Mouse (Mus musculus) G1E (cell line): ENCODE results near the gene Ctdspl.

ENCODE experiments used
- CTCF ChIP-seq: IDR thresholded peaks from 2 replicates; pipeline ENCODE4 v1.5.1; 2012; ENCODE audit warnings: low read depth, low read length, inconsistent platforms, mixed read lengths
- GATA1 ChIP-seq: IDR thresholded peaks from 2 replicates; pipeline ENCODE4 v1.6.1; 2012; ENCODE audit warnings: borderline replicate concordance, low read length, inconsistent platforms, mixed read lengths
- POLR2AphosphoS5 ChIP-seq: IDR thresholded peaks from 2 replicates; pipeline ENCODE4 v1.6.1; 2012; ENCODE audit warnings: low read depth, low read length, inconsistent platforms; ENCODE audit not compliant: insufficient replicate concordance
- TAL1 ChIP-seq: conservative IDR thresholded peaks from 2 replicates; pipeline ENCODE4 v1.6.1; 2012; ENCODE audit warnings: low read depth, low read length, inconsistent platforms, mixed read lengths

DNA sequence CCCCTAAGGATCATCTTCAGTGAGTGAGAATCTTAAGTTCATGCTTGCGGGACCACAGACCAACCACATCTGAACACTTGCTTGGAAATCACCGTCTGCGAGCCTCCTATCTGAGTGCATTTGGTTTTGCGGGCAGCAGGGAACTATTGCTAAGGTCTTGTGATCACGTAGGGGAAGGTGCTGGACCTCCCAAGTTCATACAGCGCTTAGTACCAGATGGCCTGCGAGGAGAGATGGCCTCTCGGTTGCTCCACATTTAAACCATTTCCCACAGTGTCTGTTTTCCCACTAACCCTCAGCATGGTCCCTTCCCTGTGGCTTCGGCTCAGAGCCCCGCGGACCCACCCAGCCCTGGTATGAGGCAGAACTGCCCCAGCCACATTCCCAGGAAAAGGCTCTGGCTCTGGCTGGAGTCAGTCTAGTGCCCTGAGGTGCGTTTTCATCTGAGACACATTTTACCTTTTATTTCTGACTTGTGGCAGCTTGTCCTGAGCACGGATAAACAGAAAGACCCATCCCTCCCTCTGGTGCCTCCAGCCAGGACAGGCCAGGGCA is 84.0 kb downstream of the Ctdspl start:
- TF ChIP-seq TAL1 (no peak), CTCF (no peak), GATA1 (no peak), POLR2AphosphoS5 (no peak)
